Mouse (Mus musculus) liver, embryonic 14.5 days (tissue): ENCODE data around the gene Atf3.

Source experiments
- CTCF ChIP-seq: IDR thresholded peaks from 2 replicates; pipeline ENCODE4 v1.5.1; 2016; ENCODE audit warnings: antibody characterized with exemption, low read depth, control low read depth
- EP300 ChIP-seq: IDR thresholded peaks from 2 replicates; pipeline ENCODE4 v1.6.1; 2016; ENCODE audit warnings: antibody characterized with exemption, low read depth

GRCm38 (mm10) chr1:191138874-191139495 is 78.9 kb downstream of the Atf3 start:
- no peak for TF ChIP-seq CTCF
- TF ChIP-seq EP300 = no peak
